Mouse (Mus musculus): ENCODE measurements at regions not wholly inside any gene's neighbourhood (a gene's known extent, or its start where the extent isn't known, plus 50 kb on each side); places are given as distances from the start of the nearest gene placed in this dataset.

DNA sequence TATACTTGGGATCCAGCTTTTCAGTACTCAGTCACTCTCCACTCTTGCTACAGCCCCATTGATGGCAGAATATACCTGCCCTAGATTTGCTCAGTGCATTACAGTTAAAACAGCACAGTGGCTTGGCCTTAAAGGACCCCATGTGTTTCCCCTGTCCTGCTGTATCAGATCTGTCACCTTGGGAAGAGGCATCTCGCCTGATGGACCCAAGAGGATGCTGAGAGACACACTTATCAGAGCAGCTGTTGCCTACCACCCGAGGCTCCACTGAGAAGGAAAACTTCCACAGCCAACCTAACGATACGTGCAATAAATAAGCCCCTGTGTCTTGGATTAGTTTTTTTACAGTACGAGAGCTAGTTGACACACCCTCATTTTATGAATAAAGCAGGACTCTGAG, 411.8 kb upstream of the Sall1 start:
- DNase-seq (ENCODE audit: low read depth, low spot score): no peak

DNA sequence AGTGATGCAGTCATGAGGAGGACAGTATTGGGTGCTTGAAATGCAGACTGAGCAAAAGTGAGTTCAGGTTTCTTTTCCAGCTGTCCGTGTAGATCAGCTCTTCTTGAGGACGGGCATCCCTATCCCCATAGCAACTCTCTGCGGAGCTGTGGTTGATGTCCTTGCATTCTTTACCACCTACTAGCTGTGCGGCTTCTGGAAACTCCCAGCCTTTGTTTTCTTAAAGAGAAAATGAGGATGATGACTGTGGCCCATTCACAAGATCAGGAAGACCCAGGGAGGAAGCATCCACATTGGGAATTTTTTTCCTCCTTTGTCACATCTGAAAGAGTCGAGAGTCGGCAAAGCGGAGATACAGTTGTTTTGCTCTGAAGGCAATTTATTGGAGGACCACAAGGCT, 410.2 kb upstream of the Sall1 start:
- no peak for DNase-seq (ENCODE audit: low read depth, low spot score)

DNA sequence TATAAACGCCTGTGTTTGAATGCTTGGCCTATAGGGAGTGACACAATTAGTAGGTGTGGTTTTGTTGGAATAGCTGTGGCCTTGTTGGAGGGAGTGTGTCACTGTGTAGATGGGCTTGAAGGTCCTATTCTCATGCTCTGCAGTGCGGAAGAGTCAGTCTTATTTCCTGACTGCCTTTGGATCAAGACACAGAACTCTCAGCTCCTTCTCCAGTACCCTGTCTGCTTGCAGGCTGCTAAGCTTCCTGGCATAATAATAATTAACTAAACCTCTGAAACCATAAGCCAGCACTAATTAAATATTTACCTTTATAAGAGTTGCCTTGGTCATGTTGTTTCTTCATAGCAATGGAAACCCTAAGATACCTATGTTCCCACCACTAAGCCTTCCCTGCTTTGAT, 409.8 kb upstream of the Sall1 start:
- DNase-seq (ENCODE audit: low read depth, low spot score): no peak

DNA sequence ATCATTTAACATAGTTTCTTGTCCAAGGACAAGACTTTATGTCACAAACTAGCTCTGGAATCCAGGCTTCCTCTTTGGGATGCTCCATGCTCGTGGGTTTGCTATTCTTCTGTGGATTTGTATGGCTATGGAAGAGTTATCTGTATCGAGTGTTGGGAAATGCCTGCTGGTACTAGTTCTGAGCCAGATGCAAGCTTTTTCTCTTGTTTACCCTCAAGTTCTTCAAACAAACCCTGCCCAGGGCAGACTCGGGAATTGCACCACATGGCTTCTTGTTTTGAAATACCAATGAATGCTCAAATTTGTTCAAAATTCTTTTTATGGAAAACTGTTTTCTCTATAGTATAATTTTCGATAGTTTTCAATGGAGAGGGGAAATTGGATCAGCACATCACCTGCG, 400.5 kb upstream of the Sall1 start:
- no peak for DNase-seq (ENCODE audit: low read depth, low spot score)

- no peak for DNase-seq (ENCODE audit: low read depth, low spot score)
Observed at GRCm38 (mm10) chr8:89439304-89439703, 395.3 kb upstream of the Sall1 start.

GRCm38 (mm10) chr8:89426969-89427368, 383.0 kb upstream of the Sall1 start:
- no peak for DNase-seq (ENCODE audit: low read depth, low spot score)

- no peak for DNase-seq (ENCODE audit: low read depth, low spot score)
Observed at GRCm38 (mm10) chr8:89415287-89415686, 371.3 kb upstream of the Sall1 start.

DNA sequence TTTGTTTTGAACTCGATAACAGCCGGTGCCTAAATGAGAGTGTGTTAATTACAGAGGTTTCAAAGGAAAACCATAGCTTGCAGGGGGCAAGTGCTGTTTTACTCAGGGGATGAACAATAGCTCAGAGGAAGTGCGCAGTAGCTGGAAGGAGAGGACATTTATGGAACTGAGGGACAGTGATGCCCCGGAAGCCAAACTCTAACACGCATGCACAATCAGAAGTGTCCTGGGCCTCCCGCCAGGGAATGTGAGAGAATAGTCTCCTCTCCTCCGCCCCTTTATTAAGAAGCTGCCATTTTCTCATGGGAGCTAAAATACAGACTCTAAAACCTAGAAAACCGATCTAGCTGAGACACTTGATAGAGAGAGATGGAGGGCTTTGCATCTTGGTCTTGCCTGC, 368.5 kb upstream of the Sall1 start:
- no peak for DNase-seq (ENCODE audit: low read depth, low spot score)

DNA sequence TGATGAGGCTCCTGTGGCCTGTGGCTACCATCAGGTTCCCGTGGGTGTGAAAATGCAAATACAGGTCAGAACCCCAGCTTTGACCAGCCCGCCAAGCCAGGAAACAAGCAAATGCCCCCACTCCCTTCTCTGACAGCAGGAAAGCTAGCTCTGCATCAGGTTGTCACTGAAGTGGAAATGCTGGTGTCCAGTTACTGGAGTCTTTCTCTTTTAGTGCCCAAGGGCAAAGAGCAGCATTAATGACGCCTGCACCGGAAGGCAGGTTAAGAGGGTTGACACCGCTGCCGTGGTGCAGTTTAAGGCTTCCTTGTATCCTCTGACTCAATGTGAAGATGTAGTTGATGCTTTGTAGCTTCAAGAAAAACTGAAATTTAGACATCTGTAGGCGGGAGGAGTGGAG, 368.1 kb upstream of the Sall1 start:
- DNase-seq (ENCODE audit: low read depth, low spot score): no peak

DNA sequence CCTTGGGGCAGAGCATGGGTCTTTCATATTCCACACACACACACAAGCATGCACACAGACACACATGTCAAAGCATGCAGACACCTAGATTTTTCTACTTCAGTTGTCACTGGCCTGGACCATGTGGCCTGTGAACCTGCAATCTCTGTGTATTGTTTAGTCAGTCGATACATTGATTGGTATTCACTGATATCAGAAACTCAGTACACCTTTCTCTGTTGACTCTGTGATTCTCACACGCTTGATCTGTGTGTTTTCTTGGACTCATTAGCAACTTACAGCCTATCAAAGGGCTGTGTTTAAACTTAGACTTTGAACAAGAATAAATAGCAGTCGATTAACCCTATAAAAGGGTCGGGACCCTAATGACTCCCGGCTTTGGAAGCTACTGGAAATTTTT, 362.7 kb upstream of the Sall1 start:
- no peak for DNase-seq (ENCODE audit: low read depth, low spot score)

DNA sequence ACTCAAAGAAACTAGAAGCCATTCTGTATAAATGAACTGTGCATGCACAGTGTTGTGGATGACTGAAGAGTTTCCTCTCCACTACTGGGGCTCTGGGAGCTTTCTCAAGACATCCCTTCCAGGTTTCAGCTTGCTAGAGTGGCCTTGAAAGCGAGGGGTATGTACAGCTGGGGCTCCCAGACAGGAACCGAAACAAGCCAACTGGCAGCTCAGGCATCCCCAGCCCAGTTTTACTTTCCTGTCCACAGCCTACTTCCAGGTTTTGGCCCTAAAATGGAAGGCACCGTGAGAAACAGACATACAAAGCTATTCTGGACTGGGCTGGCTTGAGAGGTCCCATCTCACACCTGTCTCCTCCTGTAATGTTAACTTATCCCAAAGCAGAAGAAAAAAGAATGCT, 360.3 kb upstream of the Sall1 start:
- no peak for DNase-seq (ENCODE audit: low read depth, low spot score)

DNA sequence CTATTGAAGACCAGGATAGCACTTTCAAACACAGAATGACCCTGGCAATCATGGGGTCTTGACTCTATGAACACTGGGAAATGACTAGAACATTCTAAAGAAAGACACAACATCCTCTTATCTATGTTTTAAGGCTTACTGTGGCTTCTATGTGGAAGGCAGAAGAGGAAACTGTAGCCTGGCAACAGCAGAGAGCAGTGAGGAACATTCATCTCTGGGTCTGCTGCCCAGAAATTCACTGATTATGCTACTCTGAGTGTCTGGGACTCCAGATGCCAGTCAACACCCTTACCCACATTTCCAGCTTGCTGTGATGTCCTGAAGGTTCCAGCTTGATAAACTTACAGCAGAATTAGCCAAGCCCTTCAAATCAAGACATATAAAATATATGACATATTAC, 352.7 kb upstream of the Sall1 start:
- DNase-seq (ENCODE audit: low read depth, low spot score): no peak

DNA sequence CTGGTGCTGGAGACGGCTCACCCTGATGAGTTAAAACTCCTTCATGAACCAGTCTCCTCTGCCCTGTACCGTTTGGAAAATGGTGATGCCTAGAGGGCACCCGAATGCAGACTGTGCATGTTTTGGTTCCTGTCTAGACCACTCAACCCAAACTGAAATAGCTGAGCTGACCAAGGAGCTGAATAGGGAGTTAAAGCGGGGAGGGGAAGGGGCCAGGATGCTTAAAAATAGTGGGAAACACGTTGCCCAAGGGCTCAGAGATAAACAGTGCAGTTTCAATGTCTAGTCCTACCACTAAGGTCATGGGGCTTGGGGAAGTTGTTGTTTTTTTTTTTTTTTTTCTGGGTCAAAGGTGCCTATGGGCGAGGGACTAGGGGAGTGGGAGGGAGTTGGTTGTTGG, 348.8 kb upstream of the Sall1 start:
- DNase-seq (ENCODE audit: low read depth, low spot score): no peak

DNA sequence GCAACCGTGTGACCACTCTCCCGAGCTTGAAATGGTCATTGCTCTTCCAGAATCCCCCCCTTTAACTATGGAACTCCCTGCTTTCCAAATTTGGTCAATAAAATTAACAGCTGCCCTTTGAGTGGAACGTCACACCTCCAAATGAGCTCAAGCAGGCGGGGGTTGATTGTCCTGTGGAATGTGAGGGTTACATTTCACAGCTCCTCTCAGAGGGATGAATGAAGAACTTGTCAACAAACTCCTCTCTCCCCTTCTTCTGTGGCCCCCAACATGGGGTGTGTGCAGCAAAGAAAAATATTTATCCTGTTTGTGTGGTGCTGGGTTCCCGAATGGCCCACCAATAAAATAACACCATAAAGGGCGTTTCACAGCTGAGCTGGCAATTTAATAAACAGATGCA, 344.8 kb upstream of the Sall1 start:
- DNase-seq (ENCODE audit: low read depth, low spot score): no peak

GRCm38 (mm10) chr8:89387295-89387694, 343.3 kb upstream of the Sall1 start:
- no peak for DNase-seq (ENCODE audit: low read depth, low spot score)

GRCm38 (mm10) chr8:89385028-89385427, 341.1 kb upstream of the Sall1 start:
- DNase-seq (ENCODE audit: low read depth, low spot score): no peak

GRCm38 (mm10) chr8:89383781-89384180, 339.8 kb upstream of the Sall1 start:
- DNase-seq (ENCODE audit: low read depth, low spot score): no peak

GRCm38 (mm10) chr8:89382538-89383380, 338.8 kb upstream of the Sall1 start:
- no peak for DNase-seq (ENCODE audit: low read depth, low spot score)

GRCm38 (mm10) chr8:89380436-89380835, 336.5 kb upstream of the Sall1 start:
- DNase-seq (ENCODE audit: low read depth, low spot score): no peak

GRCm38 (mm10) chr8:89372761-89373160, 328.8 kb upstream of the Sall1 start:
- no peak for DNase-seq (ENCODE audit: low read depth, low spot score)

DNA sequence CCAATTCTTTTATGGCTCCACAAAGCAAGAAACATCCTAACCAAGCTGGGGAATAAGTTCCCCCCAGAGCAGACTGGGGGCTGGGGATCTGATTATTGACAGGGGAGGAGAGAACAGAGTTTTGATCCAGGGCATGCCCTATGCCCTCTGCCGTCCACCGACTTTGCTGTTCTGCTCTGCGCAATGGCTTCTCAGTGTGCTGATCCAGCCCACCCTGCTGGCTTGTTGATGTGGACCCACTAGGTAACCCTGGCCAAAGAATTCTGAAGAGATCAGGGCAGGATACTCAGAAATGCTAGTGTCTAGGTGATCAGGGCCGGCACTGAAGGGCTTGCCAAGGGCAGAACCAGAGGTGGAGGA, 327.8 kb upstream of the Sall1 start:
- no peak for DNase-seq (ENCODE audit: low read depth, low spot score)

GRCm38 (mm10) chr8:89370816-89371772, 327.1 kb upstream of the Sall1 start:
- DNase-seq (ENCODE audit: low read depth, low spot score): no peak

DNA sequence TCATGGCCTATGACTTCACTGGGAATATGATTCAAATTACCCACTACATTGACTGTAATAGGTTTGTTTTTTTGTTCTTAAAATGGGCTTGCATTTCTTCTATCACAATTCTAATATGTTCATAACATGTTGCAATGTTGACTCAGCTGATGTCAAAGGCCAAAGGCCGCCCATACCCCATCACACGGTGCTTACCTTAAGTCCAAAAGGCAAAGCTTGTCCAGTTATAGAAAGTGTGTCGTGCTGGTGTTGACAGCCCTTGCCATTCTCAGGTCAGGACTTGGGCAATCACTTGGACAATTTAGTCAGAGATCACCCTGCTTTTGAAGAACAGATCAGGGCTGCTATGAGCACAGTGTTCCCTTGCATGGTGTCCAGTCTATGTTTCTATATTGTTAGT, 321.5 kb upstream of the Sall1 start:
- no peak for DNase-seq (ENCODE audit: low read depth, low spot score)
